Comparison of ENCODE assay signal across 10 mouse cellular contexts in the genomic region with DNA sequence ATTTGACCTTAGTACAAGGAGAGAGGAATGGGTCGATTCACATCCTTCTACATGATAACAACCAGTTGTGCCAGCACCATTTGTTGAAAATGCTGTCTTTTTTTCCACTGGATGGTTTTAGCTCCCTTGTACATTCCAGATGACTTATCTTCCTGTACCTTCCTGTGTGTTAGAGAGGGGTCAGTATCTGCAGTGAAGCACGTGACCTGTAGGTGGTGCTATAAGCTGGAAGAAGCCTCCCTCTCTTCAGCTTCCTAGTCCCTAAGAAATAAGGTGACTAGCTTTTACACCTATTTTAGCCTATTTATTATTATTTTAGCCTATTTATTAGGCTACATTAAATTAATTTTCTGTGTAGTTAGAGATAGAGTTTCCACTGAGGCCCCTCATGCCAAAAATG.
DNase-seq lines count a peak whose midpoint lies in the region; ATAC-seq and TF ChIP-seq lines count a peak whose summit lies in the region.
"Had no signal": no experiment of that assay in that cellular context is flagged by ENCODE, and none has a peak within 500 bp of the region (broad histone marks: within the 10 kb centered on the region; RNA-seq: fewer than 3 reads in every experiment).

No protein-coding gene starts in this region.

- no peak overlapping the region for H3K4me2 ChIP-seq in intestine, postnatal 0 days (replicated peaks; ENCODE audit: low read depth)
- H3K4me2 ChIP-seq in intestine, embryonic 15.5 days (replicated peaks): no peak overlapping the region
- no peak overlapping the region for H3K4me2 ChIP-seq in embryonic facial prominence, embryonic 11.5 days (ENCODE audit: low read depth, low read length)
- H3K4me2 ChIP-seq: neural tube, embryonic 15.5 days had no signal

- DNase-seq in adrenal gland, postnatal 14 days: peak; percentile 19
- DNase-seq in adrenal gland, postnatal 36 days: no peak
- peak; percentile 48 for DNase-seq in 416B (ENCODE audit: low read depth)
- peak; percentile 24 for DNase-seq in embryonic facial prominence, embryonic 11.5 days (ENCODE audit: low spot score)
- DNase-seq in spleen, postnatal 4 days (ENCODE audit: low spot score in 2 of 2): no peak
- DNase-seq: gastrocnemius, postnatal 25 days had no signal

- peak; percentile 48 for TF ChIP-seq CTCF in intestine, postnatal 0 days (IDR thresholded peaks at IDR 0.05; ENCODE audit: low read depth)

- no peaks in the 10 kb centered on the region for H3K27me3 ChIP-seq in intestine, postnatal 0 days (replicated peaks; ENCODE audit: control insufficient read depth, insufficient read depth, low read length)
- H3K27me3 ChIP-seq in intestine, embryonic 15.5 days (replicated peaks): no peaks in the 10 kb centered on the region
- no peaks in the 10 kb centered on the region for H3K27me3 ChIP-seq in embryonic facial prominence, embryonic 11.5 days (ENCODE audit: control insufficient read depth, insufficient read depth, low read length)
- H3K27me3 ChIP-seq: neural tube, embryonic 15.5 days had no signal

- no peak overlapping the region for H3K4me3 ChIP-seq in intestine, postnatal 0 days (ENCODE audit: low read depth, low read length)
- no peak overlapping the region for H3K4me3 ChIP-seq in intestine, embryonic 15.5 days (replicated peaks)
- no peak overlapping the region for H3K4me3 ChIP-seq in embryonic facial prominence, embryonic 11.5 days (ENCODE audit: low read depth, low read length)
- H3K4me3 ChIP-seq: neural tube, embryonic 15.5 days had no signal

- H3K36me3 ChIP-seq in intestine, postnatal 0 days (ENCODE audit: control insufficient read depth, insufficient read depth): no peaks in the 10 kb centered on the region
- no peaks in the 10 kb centered on the region for H3K36me3 ChIP-seq in intestine, embryonic 15.5 days
- H3K36me3 ChIP-seq in embryonic facial prominence, embryonic 11.5 days (replicated peaks; ENCODE audit: control insufficient read depth, insufficient read depth, low read depth, low read length): no peaks in the 10 kb centered on the region
- H3K36me3 ChIP-seq: neural tube, embryonic 15.5 days had no signal

- H3K9me3 ChIP-seq in intestine, postnatal 0 days (ENCODE audit: control insufficient read depth): no peaks in the 10 kb centered on the region
- no peaks in the 10 kb centered on the region for H3K9me3 ChIP-seq in intestine, embryonic 15.5 days
- no peaks in the 10 kb centered on the region for H3K9me3 ChIP-seq in embryonic facial prominence, embryonic 11.5 days (replicated peaks; ENCODE audit: control insufficient read depth, low read length)
- H3K9me3 ChIP-seq: neural tube, embryonic 15.5 days had no signal

- no peaks in the 10 kb centered on the region for H3K4me1 ChIP-seq in intestine, postnatal 0 days (replicated peaks; ENCODE audit: control insufficient read depth, insufficient read depth, low read length)
- no peaks in the 10 kb centered on the region for H3K4me1 ChIP-seq in intestine, embryonic 15.5 days (replicated peaks)
- no peaks in the 10 kb centered on the region for H3K4me1 ChIP-seq in embryonic facial prominence, embryonic 11.5 days (ENCODE audit: control insufficient read depth, insufficient read depth, low read length)
- H3K4me1 ChIP-seq: neural tube, embryonic 15.5 days had no signal

- no peak overlapping the region for H3K27ac ChIP-seq in intestine, postnatal 0 days (ENCODE audit: low read depth, low read length)
- H3K27ac ChIP-seq in intestine, embryonic 15.5 days: no peak overlapping the region
- no peak overlapping the region for H3K27ac ChIP-seq in embryonic facial prominence, embryonic 11.5 days (replicated peaks; ENCODE audit: low read depth, low read length)
- H3K27ac ChIP-seq: neural tube, embryonic 15.5 days had no signal

- 42% methylated on average over 2 of the region's 2 CpGs for WGBS in intestine, postnatal 0 days
- WGBS in intestine, embryonic 15.5 days: 35% methylated on average over 2 of the region's 2 CpGs
- 28% methylated on average over 2 of the region's 2 CpGs for WGBS in embryonic facial prominence, embryonic 11.5 days

- ATAC-seq in intestine, postnatal 0 days: no peak
- ATAC-seq in intestine, embryonic 15.5 days: no peak
- no peak for ATAC-seq in embryonic facial prominence, embryonic 11.5 days (replicated peaks; ENCODE audit: insufficient number of reproducible peaks, low FRiP score, low TSS enrichment, low read depth)
- ATAC-seq in megakaryocyte, adult 5-6 weeks (ENCODE audit: poor library complexity, severe bottlenecking): no peak

- no peak overlapping the region for H3K9ac ChIP-seq in intestine, postnatal 0 days (ENCODE audit: low read depth, low read length)
- no peak overlapping the region for H3K9ac ChIP-seq in intestine, embryonic 15.5 days
- H3K9ac ChIP-seq in embryonic facial prominence, embryonic 11.5 days (replicated peaks; ENCODE audit: low read length): no peak overlapping the region
- H3K9ac ChIP-seq: neural tube, embryonic 15.5 days had no signal

Comparison
In these comparisons a context has a peak if more than half of its experiments do, and no peak if none do; other contexts are left out.
1. DNase-seq: peak in adrenal gland, postnatal 14 days (single experiment), 416B (single experiment) and embryonic facial prominence, embryonic 11.5 days (single experiment); none in adrenal gland, postnatal 36 days (0 of 2) and spleen, postnatal 4 days (0 of 2).